Comparison of ENCODE assay signal across 9 mouse cellular contexts in genomic region chr2:38429752-38430378, GRCm38 (mm10).
DNase-seq lines count a peak whose midpoint lies in the region; ATAC-seq and TF ChIP-seq lines count a peak whose summit lies in the region.
"Had no signal": no experiment of that assay in that cellular context is flagged by ENCODE, and none has a peak within 500 bp of the region (broad histone marks: within the 10 kb centered on the region; RNA-seq: fewer than 3 reads in every experiment).

No protein-coding gene starts in this region.

- TF ChIP-seq POLR2A in bone marrow macrophage, adult 2 months (IDR thresholded peaks at IDR 0.05; ENCODE audit: borderline replicate concordance, low read depth, low read length) = no peak
- no peak for TF ChIP-seq POLR2A in testis, adult 2 months (IDR thresholded peaks at IDR 0.05; ENCODE audit: control insufficient read depth, low read depth, low read length)

- peaks cover 18% of the 10 kb centered on the region for H3K4me1 ChIP-seq in hindbrain, embryonic 10.5 days (replicated peaks)
- H3K4me1 ChIP-seq in hindbrain, embryonic 16.5 days (ENCODE audit: control insufficient read depth, insufficient read depth, low read depth, low read length) = peaks cover 2% of the 10 kb centered on the region; the same call in 1 of the 2 replicates
- peaks cover 12% of the 10 kb centered on the region for H3K4me1 ChIP-seq in bone marrow macrophage, adult 2 months (ENCODE audit: control insufficient read depth, insufficient read depth, low read length)
- H3K4me1 ChIP-seq in hindbrain, embryonic 14.5 days (replicated peaks; ENCODE audit: control insufficient read depth, insufficient read depth, low read length) = peaks cover 2% of the 10 kb centered on the region; the same call in 1 of the 2 replicates
- H3K4me1 ChIP-seq in testis, adult 2 months (ENCODE audit: control insufficient read depth, insufficient read depth, low read length) = no peaks in the 10 kb centered on the region

- H3K4me3 ChIP-seq in hindbrain, embryonic 10.5 days = no peak overlapping the region
- no peak overlapping the region for H3K4me3 ChIP-seq in hindbrain, embryonic 16.5 days (ENCODE audit: low read length)
- no peak overlapping the region for H3K4me3 ChIP-seq in bone marrow macrophage, adult 2 months (ENCODE audit: insufficient read depth, low read length)
- H3K4me3 ChIP-seq in hindbrain, embryonic 14.5 days (replicated peaks; ENCODE audit: low read length) = no peak overlapping the region
- H3K4me3 ChIP-seq in testis, adult 2 months (ENCODE audit: control insufficient read depth, low read depth, low read length) = no peak overlapping the region
- H3K4me3 ChIP-seq: neural tube, embryonic 13.5 days had no signal

- no peak overlapping the region for H3K9ac ChIP-seq in hindbrain, embryonic 16.5 days (ENCODE audit: low read depth, low read length)
- no peak overlapping the region for H3K9ac ChIP-seq in hindbrain, embryonic 14.5 days
- H3K9ac ChIP-seq: neural tube, embryonic 13.5 days had no signal

- no peaks in the 10 kb centered on the region for H3K36me3 ChIP-seq in hindbrain, embryonic 10.5 days
- no peaks in the 10 kb centered on the region for H3K36me3 ChIP-seq in hindbrain, embryonic 16.5 days (ENCODE audit: control insufficient read depth, insufficient read depth, low read length)
- no peaks in the 10 kb centered on the region for H3K36me3 ChIP-seq in hindbrain, embryonic 14.5 days (replicated peaks; ENCODE audit: control insufficient read depth, insufficient read depth)
- no peaks in the 10 kb centered on the region for H3K36me3 ChIP-seq in testis, adult 2 months (ENCODE audit: control insufficient read depth, insufficient read depth, low read length)
- H3K36me3 ChIP-seq: neural tube, embryonic 13.5 days had no signal

- DNase-seq in hindbrain, embryonic 10.5 days (ENCODE audit: low spot score) = peak; percentile 81
- peak; percentile 75 for DNase-seq in hindbrain, embryonic 14.5 days (ENCODE audit: low spot score)
- peak; percentile 13 to 87 for DNase-seq in left cerebral cortex, adult 9 months (ENCODE audit: low spot score in 2 of 2)
- peak; percentile 65 to 69 for DNase-seq in natural killer cell, adult 2 months (ENCODE audit: low spot score in 2 of 2)

- no peaks in the 10 kb centered on the region for H3K9me3 ChIP-seq in hindbrain, embryonic 10.5 days
- no peaks in the 10 kb centered on the region for H3K9me3 ChIP-seq in hindbrain, embryonic 16.5 days (ENCODE audit: control insufficient read depth, low read length)
- H3K9me3 ChIP-seq in hindbrain, embryonic 14.5 days (ENCODE audit: control insufficient read depth, low read length) = no peaks in the 10 kb centered on the region
- H3K9me3 ChIP-seq: neural tube, embryonic 13.5 days had no signal

- H3K4me2 ChIP-seq in hindbrain, embryonic 16.5 days (ENCODE audit: low read length) = no peak overlapping the region
- no peak overlapping the region for H3K4me2 ChIP-seq in hindbrain, embryonic 14.5 days (replicated peaks)
- H3K4me2 ChIP-seq: neural tube, embryonic 13.5 days had no signal

- 0 out of 2 replicates have a peak, but pooled peaks cover 9% of the 10 kb centered on the region for H3K27me3 ChIP-seq in hindbrain, embryonic 10.5 days (ENCODE audit: insufficient read depth, poor library complexity, severe bottlenecking)
- no peaks in the 10 kb centered on the region for H3K27me3 ChIP-seq in hindbrain, embryonic 16.5 days (replicated peaks; ENCODE audit: control insufficient read depth, insufficient read depth, low read length)
- H3K27me3 ChIP-seq in hindbrain, embryonic 14.5 days (ENCODE audit: control insufficient read depth, insufficient read depth, low read length) = no peaks in the 10 kb centered on the region
- no peaks in the 10 kb centered on the region for H3K27me3 ChIP-seq in testis, adult 2 months (ENCODE audit: control insufficient read depth, insufficient read depth, low read length)
- H3K27me3 ChIP-seq: neural tube, embryonic 13.5 days had no signal

- TF ChIP-seq CTCF in bone marrow macrophage, adult 2 months (IDR thresholded peaks at IDR 0.05; ENCODE audit: low read depth, low read length) = peak; percentile 98
- peak; percentile 88 for TF ChIP-seq CTCF in testis, adult 2 months (IDR thresholded peaks at IDR 0.05; ENCODE audit: control insufficient read depth, insufficient read depth, insufficient replicate concordance, low read depth, low read length)

- WGBS in hindbrain, embryonic 10.5 days = 38% methylated on average over 6 of the region's 6 CpGs
- 41% methylated on average over 6 of the region's 6 CpGs for WGBS in hindbrain, embryonic 16.5 days
- WGBS in hindbrain, embryonic 14.5 days = 38% methylated on average over 6 of the region's 6 CpGs

- H3K27ac ChIP-seq in hindbrain, embryonic 10.5 days = 0 out of 2 replicates have a peak overlapping the region, but pooled peaks have one; percentile 30
- no peak overlapping the region for H3K27ac ChIP-seq in hindbrain, embryonic 16.5 days (ENCODE audit: low read depth, low read length)
- H3K27ac ChIP-seq in bone marrow macrophage, adult 2 months (ENCODE audit: insufficient read depth, low read depth, low read length) = no peak overlapping the region
- no peak overlapping the region for H3K27ac ChIP-seq in hindbrain, embryonic 14.5 days
- no peak overlapping the region for H3K27ac ChIP-seq in testis, adult 2 months (ENCODE audit: control insufficient read depth, insufficient read depth, low read depth, low read length)
- H3K27ac ChIP-seq: neural tube, embryonic 13.5 days had no signal

- ATAC-seq in hindbrain, embryonic 16.5 days = no peak
- ATAC-seq in erythroblast, adult 5-6 weeks (replicated peaks; ENCODE audit: low FRiP score, poor library complexity, severe bottlenecking) = peak; percentile 61; the same call in 1 of the 2 replicates
- ATAC-seq in hindbrain, embryonic 14.5 days (ENCODE audit: low FRiP score) = no peak
